Mouse (Mus musculus) megakaryocyte progenitor cell, adult 5-6 weeks (primary cell): ENCODE results near the gene Nap1l5. TPM values are rescaled to one million over a fixed set of nuclear protein-coding genes. Genes with fewer than 3 reads are reported as not detected.
A peak's percentile ranks its signal among the peaks of the same experiment; 100 is the strongest.
"Not testable (repeated sequence)": the region's sequence is repeated elsewhere in the genome, so short reads cannot be mapped to it uniquely, and the experiment has no call there.

Experiments used
- ATAC-seq: replicated peaks from 2 replicates; pipeline ENCODE4 v1.8.0; 2016; ENCODE audit warnings: mild to moderate bottlenecking, moderate TSS enrichment, inconsistent platforms; ENCODE audit not compliant: poor library complexity
- total RNA-seq, 2 experiments: library from RNA; stranded (forward) in 1 of 2; stranded (reverse) in 1 of 2; fragments of 157-497, 149-512 nt in 1 of 2; fragments of 200-1000 nt in 1 of 2; gene quantifications; 2 replicates each; pipeline versions ENCODE4 v1.2.3 to v1.2.4; 2015 to 2017

Nap1l5 gene
- total RNA-seq, 2 experiments from 2014 or later = not detected

DNA sequence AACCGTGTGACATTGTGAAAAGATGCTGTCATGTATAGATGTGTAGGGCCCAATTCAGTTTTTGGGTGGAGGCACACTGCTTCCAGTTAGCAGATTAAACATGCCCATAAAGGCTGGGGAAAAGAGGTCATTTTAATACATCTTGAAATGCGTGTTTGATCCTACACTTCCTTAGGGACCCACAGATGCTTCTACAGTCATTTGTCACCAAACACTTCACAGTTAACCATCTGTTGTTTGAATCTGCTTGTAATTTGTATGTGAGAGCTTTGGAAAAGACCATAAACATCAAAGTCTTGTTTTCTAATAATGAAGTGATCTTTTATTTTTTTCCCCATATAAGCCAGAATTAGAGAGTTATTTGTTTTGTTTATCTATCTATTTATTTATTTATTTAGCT is 915 bp upstream of the Nap1l5 start:
- no peak for ATAC-seq

DNA sequence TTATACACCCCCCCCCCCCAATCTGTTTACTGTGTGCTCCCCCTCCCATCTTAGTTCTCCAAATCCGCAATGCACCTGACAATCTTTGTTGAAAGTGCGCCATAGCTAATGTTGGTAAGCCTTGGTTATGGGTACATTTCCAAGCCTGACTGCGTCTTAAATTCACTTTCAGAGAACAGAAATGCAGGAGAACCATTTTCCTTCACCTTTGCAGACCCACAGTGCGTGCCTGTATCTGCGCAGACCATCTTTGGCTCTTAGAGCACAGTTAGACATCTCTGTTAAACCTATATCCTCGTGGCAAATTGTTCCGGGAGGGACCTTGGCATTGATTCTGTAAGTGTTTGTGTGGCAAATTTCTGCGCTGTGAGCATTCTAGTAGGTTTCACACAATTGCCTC is 460 bp upstream of the Nap1l5 start:
- ATAC-seq = no peak

DNA sequence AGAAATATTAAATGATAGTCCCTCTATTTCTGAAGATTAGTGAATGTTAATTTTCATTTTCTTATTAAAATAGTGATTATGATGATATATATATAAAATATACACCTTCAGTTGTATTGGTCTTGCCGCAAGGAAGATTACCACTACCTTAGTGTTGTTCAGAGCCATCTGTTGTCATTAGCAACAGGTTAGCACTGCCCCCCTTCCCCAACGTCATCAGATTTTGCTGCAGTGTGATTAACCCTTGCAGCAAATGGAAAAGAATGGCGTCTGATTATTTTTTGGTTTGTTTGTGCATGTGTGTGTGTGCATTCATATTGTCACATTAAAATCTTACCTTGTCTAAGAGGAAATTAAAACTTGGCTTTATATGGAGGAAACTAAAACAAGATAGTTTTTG is 2.3 kb downstream of the Nap1l5 start:
- no peak for ATAC-seq

DNA sequence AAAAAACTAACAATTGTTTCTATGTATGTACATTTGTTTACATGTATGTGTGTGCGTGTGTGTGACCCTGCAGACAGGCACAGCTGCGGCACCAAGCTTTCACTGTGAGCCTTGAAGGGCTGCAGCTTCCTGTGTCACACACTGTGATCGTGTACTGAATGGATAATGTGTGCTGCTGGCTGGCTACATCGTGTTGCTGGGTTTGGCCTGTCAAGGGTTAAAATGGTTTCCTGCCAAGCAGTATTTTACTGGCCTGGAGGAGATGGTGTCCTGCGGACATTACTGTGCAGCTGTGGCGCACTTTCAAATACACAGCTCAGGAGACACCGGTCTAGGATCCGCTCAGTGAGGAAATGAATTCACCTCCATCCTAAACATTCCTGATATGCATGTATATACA is 3.7 kb downstream of the Nap1l5 start:
- ATAC-seq = no peak

DNA sequence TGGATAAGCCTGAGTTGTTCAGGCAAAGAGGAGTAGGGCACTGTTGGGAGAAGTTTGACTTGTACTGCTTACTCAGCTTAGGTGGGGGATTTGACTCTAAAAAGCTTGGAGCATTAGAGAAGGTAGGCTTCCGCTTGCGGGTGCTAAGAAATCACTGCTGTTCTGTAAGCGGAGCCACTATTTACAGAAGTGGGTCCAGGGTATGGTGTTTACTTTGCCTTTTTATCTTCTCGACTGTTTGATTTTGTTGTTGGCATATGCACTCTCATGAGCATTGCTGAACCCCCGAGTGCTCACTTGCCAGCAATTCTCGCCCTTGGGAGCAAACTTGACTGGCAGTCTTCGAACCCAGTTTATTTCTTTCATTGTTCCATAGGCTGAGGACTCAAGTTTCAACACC is 6.3 kb downstream of the Nap1l5 start:
- no peak for ATAC-seq

DNA sequence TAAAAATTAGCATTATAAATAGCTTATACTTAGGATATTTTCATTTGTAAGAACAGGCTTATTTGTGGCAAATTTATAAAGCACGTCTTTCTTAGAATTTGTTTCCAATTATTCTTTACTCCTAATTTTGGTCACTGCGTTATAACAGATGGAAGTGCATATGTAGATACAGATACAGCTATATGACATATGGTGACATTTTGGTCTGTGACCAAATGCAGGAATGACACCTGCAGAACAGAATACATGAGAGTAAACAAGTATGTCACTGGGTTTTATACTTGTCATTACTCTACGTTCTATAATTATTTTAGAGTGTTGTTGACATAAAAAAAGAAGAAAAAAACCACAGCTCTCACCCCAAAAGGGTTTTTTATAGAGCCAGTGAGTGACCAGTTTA is 7.8 kb downstream of the Nap1l5 start:
- no peak for ATAC-seq

DNA sequence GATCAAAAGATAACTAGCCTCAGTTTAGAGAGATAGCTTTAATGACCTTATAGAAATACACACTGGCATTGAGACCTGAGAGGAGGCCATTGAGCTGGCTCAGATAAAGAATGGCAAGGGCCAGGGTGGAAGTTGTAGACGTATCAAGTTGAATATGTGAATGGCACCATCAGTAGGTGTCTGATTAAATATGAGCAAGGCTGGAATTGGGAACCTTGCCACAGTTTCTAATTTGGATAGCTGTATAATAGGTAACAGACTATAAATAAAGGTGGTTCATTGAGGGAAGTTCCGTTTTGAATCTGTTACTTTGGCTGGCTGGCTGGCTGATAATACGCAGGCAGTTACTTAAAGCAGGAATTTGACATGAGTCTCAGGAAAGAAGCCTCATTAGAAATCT is 10.2 kb downstream of the Nap1l5 start:
- ATAC-seq = no peak

DNA sequence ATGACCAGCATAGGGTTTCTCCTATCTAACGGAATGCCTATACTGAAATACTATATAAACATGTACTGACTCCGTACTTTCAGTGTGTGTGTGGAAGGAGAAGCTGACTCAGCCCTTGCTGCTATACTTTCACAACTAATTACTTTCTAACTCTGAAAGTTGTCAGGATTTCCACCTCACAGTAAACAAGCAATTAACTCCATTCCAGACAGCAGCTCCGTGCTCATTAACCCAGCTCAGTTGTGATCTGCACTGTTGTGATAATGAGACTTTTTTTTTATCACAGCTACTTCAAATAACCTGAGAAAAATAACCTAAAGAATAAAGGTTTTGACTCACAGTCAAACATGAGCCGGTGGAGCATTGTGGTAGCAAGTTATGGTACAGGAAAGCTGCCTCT is 11.9 kb downstream of the Nap1l5 start:
- ATAC-seq = no peak

DNA sequence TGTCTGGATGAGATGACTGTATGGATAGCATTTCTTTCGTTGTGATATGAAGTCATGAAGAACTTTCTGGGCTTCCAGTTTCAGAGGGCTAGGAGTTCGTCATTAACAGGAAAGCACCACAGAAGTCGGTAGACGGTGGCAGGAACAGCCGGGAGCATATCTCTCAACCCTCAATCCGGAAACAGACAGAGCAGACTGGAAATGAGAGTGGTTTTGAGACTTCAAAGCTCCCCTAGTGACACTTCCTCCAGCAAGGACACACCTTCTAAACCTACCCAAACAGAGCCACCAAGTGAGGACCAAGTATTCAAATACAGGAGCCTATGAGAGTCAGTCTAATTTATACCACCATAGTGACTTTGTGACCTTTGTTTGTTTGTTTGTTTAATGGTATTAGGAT is 13.6 kb downstream of the Nap1l5 start:
- ATAC-seq = 0 out of 2 replicates have a peak, but pooled peaks have one; percentile 17

DNA sequence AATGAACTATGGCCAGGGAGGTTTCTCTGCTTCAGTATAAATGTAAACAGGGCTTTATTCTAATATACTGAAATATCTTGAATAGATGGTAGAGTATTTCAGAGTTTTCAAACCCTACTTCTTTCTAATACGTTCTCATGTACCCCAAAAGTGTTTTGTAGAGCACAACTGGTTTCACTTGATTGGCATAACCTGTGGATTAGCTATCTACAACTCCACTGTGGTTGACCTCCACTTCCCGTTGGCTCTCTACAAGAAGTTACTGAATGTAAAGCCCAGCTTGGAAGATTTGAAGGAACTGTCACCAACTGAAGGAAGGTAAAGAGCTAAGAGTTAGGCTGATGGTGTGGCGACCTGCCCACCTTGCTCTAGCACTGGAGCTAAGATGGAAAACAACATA is 17.0 kb downstream of the Nap1l5 start:
- peak; percentile 65 for ATAC-seq

DNA sequence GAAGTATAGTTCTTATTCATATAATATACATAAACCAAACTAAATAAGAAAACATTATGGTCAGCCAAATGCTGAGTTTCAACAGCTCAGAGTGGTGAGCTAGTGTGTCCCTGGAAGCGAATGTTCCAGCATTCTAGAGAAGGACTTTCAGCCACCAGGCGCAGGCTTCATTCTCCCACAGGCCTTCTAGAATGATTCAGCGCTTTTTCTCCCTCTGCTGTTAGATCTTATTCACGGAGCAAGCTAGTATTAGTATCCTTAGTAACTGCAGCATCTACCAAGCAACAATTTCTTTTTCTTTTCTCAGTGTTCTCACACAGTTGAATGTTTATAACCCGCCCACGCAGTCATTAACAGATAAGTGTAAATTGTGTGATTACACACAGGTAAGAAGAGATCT is 24.6 kb downstream of the Nap1l5 start:
- peak; percentile 67 for ATAC-seq

DNA sequence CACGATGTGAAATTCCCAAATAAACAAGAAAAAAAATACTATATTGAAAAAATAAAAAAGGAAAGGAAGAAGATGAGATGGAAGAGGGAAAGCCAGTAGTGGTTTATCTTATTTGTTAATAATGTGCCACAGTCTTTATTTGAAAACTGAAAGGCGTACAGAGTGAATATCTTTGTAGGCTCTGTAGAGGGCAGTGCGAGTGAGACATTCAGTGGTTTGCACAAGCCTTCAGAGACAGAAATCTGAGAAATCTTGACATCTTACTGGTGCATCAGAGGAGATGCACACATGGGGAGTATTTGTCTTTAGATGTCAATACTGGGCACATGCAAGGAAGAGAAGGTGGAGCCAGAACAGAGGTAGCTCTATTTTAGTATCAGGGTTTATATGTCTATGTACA is 25.5 kb downstream of the Nap1l5 start:
- ATAC-seq = 0 out of 2 replicates have a peak, but pooled peaks have one; percentile 39

DNA sequence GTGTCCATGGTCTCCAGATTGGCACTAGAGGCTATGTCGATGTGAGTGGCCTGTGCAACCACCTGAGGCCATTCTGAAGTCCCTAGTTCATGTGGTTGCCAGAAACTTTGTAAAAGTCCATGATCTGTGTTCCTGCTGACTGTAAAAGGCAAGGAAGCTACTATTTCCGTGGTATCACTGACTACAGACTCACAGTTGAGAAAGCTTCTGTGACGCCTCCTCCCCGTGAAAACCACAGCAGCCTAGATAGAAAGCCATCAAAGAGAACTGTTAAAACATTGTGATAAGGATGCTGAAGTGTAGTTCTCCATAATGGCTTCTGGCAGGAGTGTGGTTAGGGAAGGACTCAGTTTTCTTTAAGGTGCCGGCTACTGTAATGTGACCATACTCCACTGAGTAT is 26.0 kb downstream of the Nap1l5 start:
- ATAC-seq = peak; percentile 71

DNA sequence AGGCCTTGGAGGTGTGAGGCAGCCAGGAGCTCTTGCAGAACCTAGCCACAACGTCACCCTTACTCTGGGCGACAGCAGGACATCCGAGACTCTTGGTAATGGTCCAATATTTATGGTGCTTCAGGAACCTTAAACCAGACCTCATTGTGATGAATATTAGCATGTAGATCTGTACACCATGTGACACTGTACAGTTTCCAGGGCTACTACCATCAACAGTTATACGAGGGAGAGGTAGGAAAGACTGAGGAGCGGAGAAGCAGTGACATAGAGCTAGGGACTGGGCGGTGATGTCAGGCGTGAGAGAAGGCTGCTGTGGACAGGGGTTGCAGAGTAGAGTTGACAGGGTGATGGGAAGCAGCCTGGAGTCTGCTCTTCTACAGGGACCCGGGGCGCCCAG is 26.9 kb downstream of the Nap1l5 start:
- ATAC-seq = no peak

DNA sequence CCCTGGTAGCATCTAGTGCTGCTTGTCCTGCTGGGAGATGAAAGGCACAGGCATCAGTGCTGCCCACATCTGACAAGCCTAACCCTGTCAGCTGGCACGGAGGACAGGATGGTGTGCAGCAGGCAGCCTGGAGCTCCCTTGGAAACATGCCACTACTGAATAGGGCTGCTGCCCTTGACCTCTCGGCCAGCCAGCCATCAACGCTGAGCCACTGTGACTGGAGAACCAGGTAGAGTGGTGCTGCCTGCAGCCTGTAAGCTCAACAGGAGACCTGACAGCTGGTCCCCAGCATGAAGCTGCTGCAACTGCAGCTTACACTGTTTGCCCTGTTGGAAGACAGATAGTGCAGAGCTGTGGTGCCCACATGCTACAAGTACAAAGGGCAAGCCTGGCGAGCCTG is 27.3 kb downstream of the Nap1l5 start:
- ATAC-seq = no peak

DNA sequence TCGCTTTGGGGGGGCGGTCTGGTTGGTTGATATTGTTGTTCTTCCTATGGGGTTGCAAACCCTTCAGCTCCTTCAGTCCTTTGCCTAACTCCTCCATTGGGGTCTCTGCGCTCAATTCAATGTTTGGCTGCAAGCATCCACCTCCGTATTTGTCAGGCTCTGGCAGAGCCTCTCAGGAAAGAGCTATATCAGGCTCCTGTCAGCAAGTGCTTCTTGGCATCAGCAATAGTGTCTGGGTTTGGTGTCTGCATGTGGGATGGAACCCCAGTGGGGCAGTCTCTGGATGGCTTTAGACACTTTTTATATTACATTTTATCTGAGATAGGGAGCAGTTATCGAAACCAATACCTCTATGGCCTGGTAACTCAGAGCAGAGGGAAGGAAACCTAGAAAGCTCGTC is 39.0 kb downstream of the Nap1l5 start:
- not testable (repeated sequence) for ATAC-seq

DNA sequence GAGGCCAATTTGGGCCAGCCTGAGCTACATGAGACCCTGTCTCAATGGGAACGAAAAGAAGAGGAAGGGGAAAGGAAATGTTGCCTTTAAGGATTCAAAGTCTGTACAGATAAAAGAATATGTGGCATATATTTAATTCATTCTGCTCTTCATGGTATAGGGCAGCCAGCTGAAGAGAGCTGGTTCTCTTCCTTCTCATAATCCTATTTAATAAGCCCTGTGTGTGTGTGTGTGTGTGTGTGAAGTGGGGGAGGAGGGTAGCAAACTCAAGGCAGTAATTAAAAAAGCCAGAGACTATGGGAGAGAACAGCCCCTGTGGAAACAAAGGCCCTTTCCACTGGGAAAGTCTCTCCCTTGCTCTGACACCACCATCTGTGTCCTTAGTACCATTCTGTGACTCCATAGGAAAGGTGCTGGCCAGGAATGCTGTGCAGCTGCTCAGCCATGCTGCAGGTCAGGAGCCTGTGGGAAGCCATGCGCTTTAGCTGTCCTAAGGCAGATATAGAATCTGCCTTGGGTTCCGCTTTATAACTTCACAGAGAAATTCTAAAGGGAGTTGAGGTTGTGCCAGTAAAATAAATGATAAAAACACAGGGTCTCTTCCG is 43.1 kb downstream of the Nap1l5 start:
- no peak for ATAC-seq

DNA sequence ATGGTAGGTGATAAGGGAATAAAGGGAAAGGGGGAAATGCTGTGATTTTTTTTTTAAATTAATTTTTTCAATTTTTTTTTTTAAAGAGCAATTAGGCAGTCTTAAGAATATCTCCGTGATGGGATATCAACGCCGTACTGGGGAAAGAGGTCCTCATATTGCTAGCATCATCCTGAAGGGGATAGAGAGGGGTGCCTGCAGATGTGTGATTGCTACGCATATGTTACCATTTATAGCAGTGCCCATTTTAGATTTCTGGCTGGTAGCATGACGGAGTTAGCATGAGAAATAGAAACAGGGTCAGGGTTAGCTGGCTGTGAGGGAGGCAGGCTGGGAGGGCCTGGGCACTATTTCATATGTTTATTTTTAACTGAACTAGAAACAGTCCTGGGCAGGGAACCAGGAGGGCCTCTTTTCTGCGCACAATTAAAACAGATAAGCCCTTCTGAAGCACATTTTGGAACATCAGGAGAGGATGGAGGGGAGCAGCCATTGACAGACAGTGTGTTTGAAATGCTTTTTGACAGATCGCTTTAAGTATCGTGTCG is 44.4 kb downstream of the Nap1l5 start:
- ATAC-seq = no peak

DNA sequence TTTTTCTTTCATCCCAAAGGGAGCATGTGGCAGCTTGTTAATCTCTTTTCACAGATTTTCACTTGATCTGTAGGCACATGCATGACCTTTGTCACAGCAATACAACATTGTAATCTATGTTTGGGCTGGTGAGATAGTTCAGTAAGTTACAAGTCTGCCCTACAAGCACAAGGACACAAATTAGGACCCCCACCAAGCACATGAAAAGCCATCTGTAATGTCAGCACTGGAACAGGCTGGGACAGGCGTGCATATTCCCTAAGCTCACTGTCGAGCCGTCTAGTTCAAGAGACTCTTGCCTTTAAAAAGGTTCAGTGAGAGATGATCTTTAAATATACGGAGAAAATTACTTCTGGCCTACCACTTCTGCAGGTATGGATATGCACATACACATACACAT is 47.4 kb downstream of the Nap1l5 start:
- ATAC-seq = no peak

DNA sequence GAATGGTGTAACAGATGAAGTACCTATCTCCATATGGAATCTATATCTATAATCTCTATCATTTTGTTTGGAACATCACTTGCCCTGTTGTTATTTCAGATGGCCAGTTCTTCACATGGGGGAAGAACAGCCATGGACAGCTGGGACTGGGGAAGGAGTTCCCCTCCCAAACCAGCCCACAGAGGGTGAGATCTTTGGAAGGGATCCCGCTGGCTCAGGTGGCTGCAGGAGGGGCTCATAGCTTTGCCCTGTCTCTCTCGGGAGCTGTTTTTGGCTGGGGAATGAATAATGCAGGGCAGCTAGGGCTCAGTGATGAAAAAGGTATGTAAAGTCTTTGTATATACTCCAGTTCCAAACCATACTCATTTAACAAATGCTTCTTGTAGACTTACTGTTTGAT is 50.4 kb downstream of the Nap1l5 start:
- no peak for ATAC-seq

DNA sequence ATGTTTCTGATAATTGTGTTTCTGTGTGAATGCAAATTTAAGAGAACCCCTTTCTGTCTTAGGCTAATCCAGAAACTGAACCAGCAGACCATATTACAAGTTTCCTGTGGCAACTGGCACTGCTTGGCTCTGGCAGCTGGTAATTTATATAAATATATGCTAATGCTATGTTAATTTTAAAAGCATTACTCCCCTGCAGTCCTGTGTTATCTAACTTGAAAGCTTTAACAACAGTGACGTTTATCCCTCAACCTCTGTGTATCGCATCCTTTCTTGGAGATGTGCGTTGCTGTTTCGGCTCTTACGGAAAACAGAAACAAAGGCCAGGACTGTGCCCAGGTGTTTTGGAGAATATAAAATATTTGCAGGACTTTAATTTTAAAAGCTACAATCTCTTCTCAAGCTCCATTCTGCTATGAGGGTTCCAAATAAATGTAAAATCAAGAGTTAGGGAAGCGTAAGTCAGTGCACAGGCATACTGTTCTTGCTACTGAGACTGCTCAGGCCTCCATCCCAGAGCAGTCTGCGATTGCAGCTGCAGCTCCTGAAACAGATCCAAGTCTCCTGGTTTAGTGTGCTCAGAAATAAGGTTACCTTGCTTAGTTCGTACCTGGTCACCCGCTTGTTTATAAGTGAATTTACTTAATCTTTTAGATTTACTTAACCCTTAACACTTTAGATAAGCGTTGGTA is 51.1 kb downstream of the Nap1l5 start:
- no peak for ATAC-seq
